Mouse (Mus musculus) spleen, adult 2 months (tissue): ENCODE results near the gene Plcb1. TPM values are rescaled to one million over a fixed set of nuclear protein-coding genes. Genes with fewer than 3 reads are reported as not detected.

ENCODE experiments used
- DNase-seq, 2 experiments: peaks; one replicate each; pipeline versions ENCODE4 v3.0.0 to v3.0.0-alpha.2; 2012 to 2021; ENCODE audit warnings: low spot score in 2 of 2, low read depth in 1 of 2
- H3K27ac ChIP-seq: fragments of 200-500 bp; 2 replicates; pipeline ENCODE4 v1.5.1; 2012; ENCODE audit warnings: low read length, inconsistent platforms; ENCODE audit not compliant: insufficient read depth
- H3K27me3 ChIP-seq: fragments of 200-500 bp; 2 replicates; pipeline ENCODE4 v1.6.1; 2012; ENCODE audit warnings: mild to moderate bottlenecking, moderate library complexity, low read length, inconsistent platforms; ENCODE audit not compliant: control insufficient read depth, insufficient read depth
- H3K36me3 ChIP-seq: fragments of 200-500 bp; 2 replicates; pipeline ENCODE4 v1.6.1; 2012; ENCODE audit warnings: mild to moderate bottlenecking, low read length, inconsistent platforms; ENCODE audit not compliant: control insufficient read depth, insufficient read depth
- H3K4me1 ChIP-seq: fragments of 200-500 bp; 2 replicates; pipeline ENCODE4 v1.6.1; 2011; ENCODE audit warnings: inconsistent platforms; ENCODE audit not compliant: control insufficient read depth, insufficient read depth, insufficient read length
- H3K4me3 ChIP-seq: fragments of 200-500 bp; 2 replicates; pipeline ENCODE4 v1.5.1; 2011; ENCODE audit warnings: mild to moderate bottlenecking, inconsistent platforms; ENCODE audit not compliant: insufficient read depth, insufficient read length; ENCODE audit errors: extremely low read depth
- CTCF ChIP-seq: fragments of 200-500 bp; IDR thresholded peaks from 2 replicates; pipeline ENCODE4 v1.5.1; 2011; ENCODE audit warnings: mild to moderate bottlenecking, inconsistent platforms; ENCODE audit not compliant: insufficient read depth, insufficient read length, insufficient replicate concordance; ENCODE audit errors: extremely low read depth
- POLR2A ChIP-seq: fragments of 200-500 bp; IDR thresholded peaks from 2 replicates; pipeline ENCODE4 v1.6.1; 2011; ENCODE audit warnings: low read depth, low read length, inconsistent platforms
- WGBS: fragments of 180-500 bp; shearing (Covaris S2); methylation state at CpG from one replicate; pipeline ENCODE4 v1.1.7; 2018; 5-methylcytosine and 5-hydroxymethylcytosine counted together
- polyA plus RNA-seq: library from polyadenylated mRNA; depleted of rRNA; stranded (reverse); fragments of >200 nt; gene quantifications from 2 replicates; pipeline ENCODE4 v1.2.3, GENCODE M21; 2012

The Plcb1 gene
- polyA plus RNA-seq, 1 experiment = 0.22 TPM

- no peaks in the 10 kb centered on the region for H3K4me1 ChIP-seq
- H3K4me3 ChIP-seq = no peak overlapping the region
- TF ChIP-seq POLR2A = no peak
- no peak for TF ChIP-seq CTCF
- DNase-seq = no peak
- 89% methylated on average over 11 of the region's 11 CpGs for WGBS
- no peak overlapping the region for H3K27ac ChIP-seq
- H3K27me3 ChIP-seq = no peaks in the 10 kb centered on the region
- H3K36me3 ChIP-seq = no peaks in the 10 kb centered on the region
Observed at GRCm38 (mm10) chr2:135204141-135205120, 418.6 kb downstream of the Plcb1 start.

DNA sequence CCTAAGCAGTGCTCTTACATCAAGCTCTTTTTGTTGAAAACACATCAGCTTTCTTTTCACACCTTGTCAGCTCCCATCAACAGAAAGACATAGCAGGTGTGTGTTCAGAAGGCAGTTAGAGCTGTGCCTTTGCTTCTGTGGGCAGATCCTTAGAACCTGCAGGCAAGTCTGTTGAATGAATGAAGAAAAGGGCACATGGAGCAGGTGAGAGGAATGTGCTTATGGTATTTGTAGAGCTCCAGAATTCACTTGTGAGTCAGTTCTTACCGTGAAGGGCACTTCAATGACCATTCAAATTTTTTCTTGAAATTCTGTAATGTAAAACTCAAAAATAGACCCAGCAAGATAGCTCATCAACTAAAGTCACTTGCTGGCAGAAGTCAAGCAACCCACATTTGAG is 423.0 kb downstream of the Plcb1 start:
- H3K4me1 ChIP-seq = no peaks in the 10 kb centered on the region

GRCm38 (mm10) chr2:135214746-135215448 is 429.0 kb downstream of the Plcb1 start:
- TF ChIP-seq CTCF = no peak
- no peak for TF ChIP-seq POLR2A
- Histone ChIP-seq H3K36me3 (no peaks in the 10 kb centered on the region), H3K4me3 (no peak overlapping the region), H3K27ac (no peak overlapping the region), H3K27me3 (no peaks in the 10 kb centered on the region), H3K4me1 (no peaks in the 10 kb centered on the region)
- DNase-seq = no peak
- WGBS = 66% methylated on average over 4 of the region's 4 CpGs

More for the DNA sequence above, 423.0 kb downstream of the Plcb1 start:
- Histone ChIP-seq H3K27ac (no peak overlapping the region), H3K36me3 (no peaks in the 10 kb centered on the region), H3K4me3 (no peak overlapping the region), H3K27me3 (no peaks in the 10 kb centered on the region)
- DNase-seq = no peak
- no peak for TF ChIP-seq CTCF
- no peak for TF ChIP-seq POLR2A
- 91% methylated on average over 1 of the region's 1 CpGs for WGBS

DNA sequence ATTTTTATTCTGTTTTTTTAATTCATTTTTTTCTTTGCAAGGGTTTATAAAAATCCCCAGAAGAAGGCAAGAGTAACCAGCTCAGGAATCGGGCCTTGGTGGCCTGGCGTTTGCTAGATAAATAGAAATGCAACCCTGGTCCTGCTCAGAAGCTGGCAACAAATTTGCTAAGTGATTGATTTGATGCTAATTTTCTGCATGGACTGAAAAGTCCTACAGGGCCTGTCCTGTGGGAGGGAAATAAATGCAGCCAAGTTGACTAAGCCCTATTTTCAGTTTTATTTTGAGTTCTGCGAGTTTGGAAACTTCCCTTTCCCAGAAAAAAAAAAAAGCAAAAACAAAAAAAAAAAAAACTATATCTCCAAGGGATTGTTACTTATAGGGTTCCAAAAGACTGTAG is 433.5 kb downstream of the Plcb1 start:
- no peaks in the 10 kb centered on the region for H3K27me3 ChIP-seq
- H3K27ac ChIP-seq = no peak overlapping the region
- WGBS = 75% methylated on average over 3 of the region's 3 CpGs
- no peak for DNase-seq
- H3K36me3 ChIP-seq = no peaks in the 10 kb centered on the region
- H3K4me1 ChIP-seq = no peaks in the 10 kb centered on the region
- no peak overlapping the region for H3K4me3 ChIP-seq
- TF ChIP-seq POLR2A = no peak
- no peak for TF ChIP-seq CTCF

GRCm38 (mm10) chr2:135225604-135226025 is 439.7 kb downstream of the Plcb1 start:
- Histone ChIP-seq H3K27me3 (no peaks in the 10 kb centered on the region), H3K4me1 (no peaks in the 10 kb centered on the region), H3K36me3 (no peaks in the 10 kb centered on the region), H3K27ac (no peak overlapping the region), H3K4me3 (no peak overlapping the region)
- no peak for DNase-seq
- WGBS = 80% methylated on average over 3 of the region's 3 CpGs
- no peak for TF ChIP-seq CTCF
- no peak for TF ChIP-seq POLR2A

DNA sequence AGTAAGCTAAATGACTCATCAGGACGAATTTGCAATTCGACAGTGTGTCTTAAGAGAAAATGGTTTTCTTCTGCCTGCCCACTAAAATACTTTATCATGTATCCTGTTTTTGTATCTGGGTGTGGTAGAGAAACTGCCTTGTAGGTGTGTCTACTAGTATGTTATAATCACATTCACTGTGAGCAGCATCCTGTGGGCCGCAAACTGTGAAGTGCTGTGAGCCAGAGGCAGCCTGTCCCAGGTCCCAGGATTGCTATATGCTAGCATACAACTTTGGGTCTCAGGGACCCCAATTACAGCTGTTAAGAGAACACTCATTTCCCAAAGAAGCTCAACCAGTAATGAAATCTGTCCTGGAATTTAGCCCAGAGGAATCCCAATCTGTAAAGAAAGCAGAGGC is 444.4 kb downstream of the Plcb1 start:
- no peak overlapping the region for H3K27ac ChIP-seq
- H3K4me1 ChIP-seq = no peaks in the 10 kb centered on the region
- no peaks in the 10 kb centered on the region for H3K27me3 ChIP-seq
- 83% methylated on average over 3 of the region's 3 CpGs for WGBS
- H3K36me3 ChIP-seq = no peaks in the 10 kb centered on the region
- no peak overlapping the region for H3K4me3 ChIP-seq
- no peak for TF ChIP-seq POLR2A
- TF ChIP-seq CTCF = no peak
- DNase-seq = no peak
